8 mouse cellular contexts compared by ENCODE assay signal in the genomic region with DNA sequence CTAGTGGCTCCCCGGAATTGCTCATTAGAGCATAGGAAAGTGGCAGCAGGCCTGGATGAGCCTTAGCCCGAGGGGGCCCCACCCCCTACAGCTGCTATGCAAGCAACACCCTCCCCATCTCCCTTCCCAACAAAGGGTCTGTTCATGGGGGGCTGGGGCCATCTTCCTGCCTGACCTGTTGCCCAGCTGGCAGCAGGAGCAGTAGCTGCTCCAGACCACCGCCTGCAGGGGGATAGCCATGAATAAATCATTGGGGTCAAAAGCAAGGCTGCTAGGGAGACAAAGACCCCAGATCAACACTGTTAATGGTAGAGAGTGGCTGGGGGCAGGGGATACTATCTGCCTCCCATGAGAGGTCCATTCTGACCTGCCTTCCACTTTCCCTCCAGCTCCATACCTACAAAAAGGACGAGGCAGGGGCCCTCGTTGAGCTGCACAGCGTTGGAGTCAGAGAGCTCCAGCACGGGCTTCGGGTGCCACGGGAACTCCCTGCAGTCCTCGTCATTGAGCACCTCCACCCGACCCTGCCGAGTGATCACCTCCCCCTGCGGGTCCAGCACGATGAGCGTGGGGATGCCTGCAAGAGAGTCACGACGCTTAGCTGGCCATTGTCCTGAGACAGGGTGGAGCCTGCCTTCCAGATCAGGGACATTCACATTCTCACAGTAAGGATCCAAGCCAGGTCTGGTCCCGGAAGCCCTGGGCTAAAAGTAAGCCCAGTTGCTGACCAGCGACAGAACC. TPM values are rescaled to one million over a fixed set of nuclear protein-coding genes. Genes with fewer than 3 reads are reported as not detected.
DNase-seq lines count a peak whose midpoint lies in the region; ATAC-seq and TF ChIP-seq lines count a peak whose summit lies in the region.
"Had no signal": no experiment of that assay in that cellular context is flagged by ENCODE, and none has a peak within 500 bp of the region (broad histone marks: within the 10 kb centered on the region; RNA-seq: fewer than 3 reads in every experiment).

No protein-coding gene starts in this region.

- H3K9me3 ChIP-seq in stomach, embryonic 16.5 days (replicated peaks; ENCODE audit: control insufficient read depth, low read length) = no peaks in the 10 kb centered on the region
- no peaks in the 10 kb centered on the region for H3K9me3 ChIP-seq in stomach, postnatal 0 days (ENCODE audit: control insufficient read depth, low read length)
- no peaks in the 10 kb centered on the region for H3K9me3 ChIP-seq in forebrain, embryonic 11.5 days (ENCODE audit: control insufficient read depth, low read length)
- H3K9me3 ChIP-seq in limb, embryonic 13.5 days = no peaks in the 10 kb centered on the region

- H3K27ac ChIP-seq in stomach, embryonic 16.5 days (ENCODE audit: low read length) = no peak overlapping the region
- H3K27ac ChIP-seq in stomach, postnatal 0 days (replicated peaks) = no peak overlapping the region
- no peak overlapping the region for H3K27ac ChIP-seq in forebrain, embryonic 11.5 days (ENCODE audit: low read depth, low read length)
- no peak overlapping the region for H3K27ac ChIP-seq in limb, embryonic 13.5 days
- no peak overlapping the region for H3K27ac ChIP-seq in layer of hippocampus, adult 2 months

- TF ChIP-seq CTCF in stomach, postnatal 0 days (IDR thresholded peaks at IDR 0.05; ENCODE audit: low read depth) = no peak
- no peak for TF ChIP-seq CTCF in layer of hippocampus, adult 2 months (conservative IDR thresholded peaks at IDR 0.05)

- 26% methylated on average over 19 of the region's 19 CpGs for WGBS in stomach, embryonic 16.5 days
- WGBS in stomach, postnatal 0 days = 33% methylated on average over 19 of the region's 19 CpGs
- 10% methylated on average over 19 of the region's 19 CpGs for WGBS in forebrain, embryonic 11.5 days
- WGBS in limb, embryonic 13.5 days = 15% methylated on average over 19 of the region's 19 CpGs

- H3K36me3 ChIP-seq in stomach, embryonic 16.5 days (ENCODE audit: control insufficient read depth, insufficient read depth, low read length) = no peaks in the 10 kb centered on the region
- peaks cover 10% of the 10 kb centered on the region for H3K36me3 ChIP-seq in stomach, postnatal 0 days (ENCODE audit: control insufficient read depth, insufficient read depth, low read length)
- no peaks in the 10 kb centered on the region; the same call in 1 of the 2 replicates for H3K36me3 ChIP-seq in forebrain, embryonic 11.5 days (ENCODE audit: control insufficient read depth, insufficient read depth, low read length)
- H3K36me3 ChIP-seq in limb, embryonic 13.5 days = peaks cover 57% of the 10 kb centered on the region

- no peak for ATAC-seq in stomach, embryonic 16.5 days (ENCODE audit: insufficient read depth, low FRiP score)
- no peak for ATAC-seq in stomach, postnatal 0 days (ENCODE audit: low FRiP score, low TSS enrichment)
- ATAC-seq in forebrain, embryonic 11.5 days (replicated peaks; ENCODE audit: low FRiP score) = peak; percentile 35; the same call in 1 of the 2 replicates
- ATAC-seq in limb, embryonic 13.5 days (ENCODE audit: low FRiP score, low read depth) = no peak

- H3K4me1 ChIP-seq in stomach, embryonic 16.5 days (ENCODE audit: control insufficient read depth, insufficient read depth, low read length) = no peaks in the 10 kb centered on the region
- H3K4me1 ChIP-seq in stomach, postnatal 0 days (replicated peaks; ENCODE audit: control insufficient read depth, insufficient read depth) = no peaks in the 10 kb centered on the region
- peaks cover 40% of the 10 kb centered on the region for H3K4me1 ChIP-seq in forebrain, embryonic 11.5 days (replicated peaks; ENCODE audit: control insufficient read depth, insufficient read depth, low read length)
- peaks cover 20% of the 10 kb centered on the region for H3K4me1 ChIP-seq in limb, embryonic 13.5 days

- H3K4me2 ChIP-seq in stomach, embryonic 16.5 days (ENCODE audit: low read depth, low read length) = no peak overlapping the region
- H3K4me2 ChIP-seq in stomach, postnatal 0 days (replicated peaks; ENCODE audit: low read depth) = no peak overlapping the region
- no peak overlapping the region for H3K4me2 ChIP-seq in forebrain, embryonic 11.5 days (ENCODE audit: low read depth, low read length, severe bottlenecking)
- 0 out of 2 replicates have a peak overlapping the region, but pooled peaks have one; percentile 7 for H3K4me2 ChIP-seq in limb, embryonic 13.5 days (replicated peaks)

- DNase-seq in stomach, postnatal 0 days (ENCODE audit: low spot score) = no peak
- peak; percentile 72 for DNase-seq in forebrain, embryonic 11.5 days (ENCODE audit: low spot score)
- no peak for DNase-seq in layer of hippocampus, adult 2 months (ENCODE audit: low spot score in 2 of 2)
- DNase-seq in ovary, postnatal 10 days (ENCODE audit: low spot score) = no peak
- no peak for DNase-seq in right cerebral cortex, postnatal 14 days
- DNase-seq: heart, postnatal 36 days had no signal

- H3K9ac ChIP-seq in stomach, embryonic 16.5 days (ENCODE audit: low read length) = peak overlapping the region; percentile 50
- H3K9ac ChIP-seq in stomach, postnatal 0 days (ENCODE audit: low read length) = no peak overlapping the region
- peak overlapping the region; percentile 27 for H3K9ac ChIP-seq in forebrain, embryonic 11.5 days (ENCODE audit: low read length)
- peak overlapping the region; percentile 45 for H3K9ac ChIP-seq in limb, embryonic 13.5 days

- H3K27me3 ChIP-seq in stomach, embryonic 16.5 days (ENCODE audit: control insufficient read depth, insufficient read depth, low read length) = no peaks in the 10 kb centered on the region
- no peaks in the 10 kb centered on the region for H3K27me3 ChIP-seq in stomach, postnatal 0 days (ENCODE audit: control insufficient read depth, insufficient read depth, low read length)
- H3K27me3 ChIP-seq in forebrain, embryonic 11.5 days (ENCODE audit: control insufficient read depth, insufficient read depth, low read length) = no peaks in the 10 kb centered on the region
- H3K27me3 ChIP-seq in limb, embryonic 13.5 days = no peaks in the 10 kb centered on the region; the same call in 1 of the 2 replicates

- TF ChIP-seq EP300 in stomach, postnatal 0 days (optimal IDR thresholded peaks at IDR 0.05) = no peak

- no peak overlapping the region for H3K4me3 ChIP-seq in stomach, embryonic 16.5 days (replicated peaks; ENCODE audit: low read length)
- H3K4me3 ChIP-seq in stomach, postnatal 0 days (ENCODE audit: low read depth, low read length) = no peak overlapping the region
- H3K4me3 ChIP-seq in forebrain, embryonic 11.5 days (ENCODE audit: low read depth, low read length) = no peak overlapping the region
- no peak overlapping the region for H3K4me3 ChIP-seq in limb, embryonic 13.5 days
- no peak overlapping the region for H3K4me3 ChIP-seq in layer of hippocampus, adult 2 months

RNA-seq across cellular contexts. Expression of a gene that starts 19.3 kb away (rescaled TPM):
- 116 and 126 TPM in 2 replicates for polyA plus RNA-seq in stomach, embryonic 16.5 days (2015; fragmentation: Nextera tagmentation; extraction: Ambion mirVana)
- 92.9 and 99.9 TPM in 2 replicates for polyA plus RNA-seq in stomach, postnatal 0 days (2015; fragmentation: Nextera tagmentation; extraction: Ambion mirVana)
- 122 and 125 TPM in 2 replicates for polyA plus RNA-seq in forebrain, embryonic 11.5 days (2014; fragmentation: Nextera tagmentation; extraction: Ambion mirVana)
- 129 and 135 TPM in 2 replicates for polyA plus RNA-seq in limb, embryonic 13.5 days (2015; fragmentation: Nextera tagmentation; extraction: Ambion mirVana)
- total RNA-seq in layer of hippocampus, adult 2 months (2021) = 10 to 100 TPM; 49.9 to 56.2 TPM

RNA-seq across cellular contexts. Expression of a gene that starts 19.3 kb away (rescaled TPM):
- 22.3 and 24.2 TPM in 2 replicates for polyA plus RNA-seq in stomach, embryonic 16.5 days (2015; fragmentation: Nextera tagmentation; extraction: Ambion mirVana)
- polyA plus RNA-seq in stomach, postnatal 0 days (2015; fragmentation: Nextera tagmentation; extraction: Ambion mirVana) = 13.4 and 14.7 TPM in 2 replicates
- polyA plus RNA-seq in forebrain, embryonic 11.5 days (2014; fragmentation: Nextera tagmentation; extraction: Ambion mirVana) = 18.6 and 20.7 TPM in 2 replicates
- 26.2 and 26.8 TPM in 2 replicates for polyA plus RNA-seq in limb, embryonic 13.5 days (2015; fragmentation: Nextera tagmentation; extraction: Ambion mirVana)
- total RNA-seq in layer of hippocampus, adult 2 months (2021) = 10 to 100 TPM; 15.7 to 18.3 TPM

RNA-seq across cellular contexts. Expression of a gene that starts 45.3 kb away (rescaled TPM):
- polyA plus RNA-seq in stomach, embryonic 16.5 days (2015; fragmentation: Nextera tagmentation; extraction: Ambion mirVana) = 30.1 and 35.2 TPM in 2 replicates
- 18.5 and 21.9 TPM in 2 replicates for polyA plus RNA-seq in stomach, postnatal 0 days (2015; fragmentation: Nextera tagmentation; extraction: Ambion mirVana)
- 46.2 and 52.9 TPM in 2 replicates for polyA plus RNA-seq in forebrain, embryonic 11.5 days (2014; fragmentation: Nextera tagmentation; extraction: Ambion mirVana)
- 31.6 and 35.2 TPM in 2 replicates for polyA plus RNA-seq in limb, embryonic 13.5 days (2015; fragmentation: Nextera tagmentation; extraction: Ambion mirVana)
- 1 to 10 TPM; 4.9 to 5.6 TPM for total RNA-seq in layer of hippocampus, adult 2 months (2021)

RNA-seq across cellular contexts. Expression of a gene that starts 45.4 kb away (rescaled TPM):
- 2.3 and 4.5 TPM in 2 replicates for polyA plus RNA-seq in stomach, embryonic 16.5 days (2015; fragmentation: Nextera tagmentation; extraction: Ambion mirVana)
- 4.0 and 4.7 TPM in 2 replicates for polyA plus RNA-seq in stomach, postnatal 0 days (2015; fragmentation: Nextera tagmentation; extraction: Ambion mirVana)
- 0.48 TPM in 1 of 2 replicates, not detected in the other for polyA plus RNA-seq in forebrain, embryonic 11.5 days (2014; fragmentation: Nextera tagmentation; extraction: Ambion mirVana)
- 0.64 and 1.1 TPM in 2 replicates for polyA plus RNA-seq in limb, embryonic 13.5 days (2015; fragmentation: Nextera tagmentation; extraction: Ambion mirVana)
- 1 to 10 TPM in 1 of 2 experiments, under 1 TPM in 1; 0.91 to 1.6 TPM for total RNA-seq in layer of hippocampus, adult 2 months (2021)
